Mouse (Mus musculus): ENCODE data around the gene Capn12.

- TF ChIP-seq CTCF (IDR thresholded peaks at IDR 0.05; ENCODE audit: low read depth) = no peak
- TF ChIP-seq EP300 (optimal IDR thresholded peaks at IDR 0.05) = no peak
These were observed 36.5 kb downstream of the Capn12 start for GRCm38 (mm10) chr7:28917503-28918426.
